Mouse (Mus musculus): Measurements from ENCODE around the gene Dtx2. TPM values are rescaled to one million over a fixed set of nuclear protein-coding genes. Genes with fewer than 3 reads are reported as not detected.

Gene Dtx2
- total RNA-seq, 1 experiment = 28.3 TPM

GRCm38 (mm10) chr5:136015586-136015985 lies 21.0 kb downstream of the Dtx2 start:
- no peak for DNase-seq (ENCODE audit: low read depth, low spot score)
- Histone ChIP-seq H3K27ac (ENCODE audit: insufficient read depth, low read depth, low read length, poor library complexity, severe bottlenecking) (no peak overlapping the region), H3K36me3 (ENCODE audit: control insufficient read depth, insufficient read depth, low read length, poor library complexity, severe bottlenecking) (peaks cover 12% of the 10 kb centered on the region), H3K4me3 (ENCODE audit: insufficient read depth in 1 of 2, low read depth in 1 of 2, low read length in 2 of 2, poor library complexity in 1 of 2, severe bottlenecking in 1 of 2) (no peak overlapping the region), H3K4me1 (ENCODE audit: control insufficient read depth in 2 of 2, insufficient read depth in 2 of 2, low read length in 2 of 2, poor library complexity in 1 of 2) (peaks cover 4 to 34% of the 10 kb centered on the region in 2 experiments; a peak in 2 of 4 replicates), H3K9ac (ENCODE audit: insufficient read depth, low read depth, low read length, poor library complexity, severe bottlenecking) (peak overlapping the region; percentile 24; the same call in 1 of the 2 replicates), H3K9me3 (ENCODE audit: control insufficient read depth, insufficient read depth, low read depth, low read length) (no peaks in the 10 kb centered on the region)
- in situ Hi-C loops (cut with MboI; ENCODE audit: low sequenced_read_pairs in 2 of 2, unreplicated experiment in 2 of 2) = no loop called here
- no peak for TF ChIP-seq ZC3H11A (IDR thresholded peaks at IDR 0.05; ENCODE audit: borderline replicate concordance, low read depth, low read length)
- TF ChIP-seq HCFC1 (IDR thresholded peaks at IDR 0.05; ENCODE audit: borderline replicate concordance, insufficient read depth, low read length) = no peak
- TF ChIP-seq ZNF384 (IDR thresholded peaks at IDR 0.05; ENCODE audit: low read depth, low read length) = no peak
- no peak for TF ChIP-seq MAFK (IDR thresholded peaks at IDR 0.05; ENCODE audit: insufficient read depth, low read depth, low read length)
- no peak for TF ChIP-seq CHD2 (IDR thresholded peaks at IDR 0.05; ENCODE audit: low read depth, low read length)

GRCm38 (mm10) chr5:136016014-136016876 lies 21.6 kb downstream of the Dtx2 start:
- Histone ChIP-seq H3K9me3 (ENCODE audit: control insufficient read depth, insufficient read depth, low read depth, low read length) (no peaks in the 10 kb centered on the region), H3K4me3 (ENCODE audit: insufficient read depth in 1 of 2, low read depth in 1 of 2, low read length in 2 of 2, poor library complexity in 1 of 2, severe bottlenecking in 1 of 2) (no peak overlapping the region), H3K27ac (ENCODE audit: insufficient read depth, low read depth, low read length, poor library complexity, severe bottlenecking) (no peak overlapping the region; the same call in 1 of the 2 replicates), H3K36me3 (ENCODE audit: control insufficient read depth, insufficient read depth, low read length, poor library complexity, severe bottlenecking) (peaks cover 11% of the 10 kb centered on the region), H3K9ac (ENCODE audit: insufficient read depth, low read depth, low read length, poor library complexity, severe bottlenecking) (peak overlapping the region; percentile 24; the same call in 1 of the 2 replicates), H3K4me1 (ENCODE audit: control insufficient read depth in 2 of 2, insufficient read depth in 2 of 2, low read length in 2 of 2, poor library complexity in 1 of 2) (peaks cover 4 to 34% of the 10 kb centered on the region in 2 experiments; a peak in 2 of 4 replicates)
- no peak for TF ChIP-seq ZC3H11A (IDR thresholded peaks at IDR 0.05; ENCODE audit: borderline replicate concordance, low read depth, low read length)
- no peak for TF ChIP-seq CHD2 (IDR thresholded peaks at IDR 0.05; ENCODE audit: low read depth, low read length)
- TF ChIP-seq HCFC1 (IDR thresholded peaks at IDR 0.05; ENCODE audit: borderline replicate concordance, insufficient read depth, low read length) = no peak
- DNase-seq (ENCODE audit: low read depth, low spot score) = no peak
- in situ Hi-C loops (cut with MboI; ENCODE audit: low sequenced_read_pairs in 2 of 2, unreplicated experiment in 2 of 2) = no loop called here

DNA sequence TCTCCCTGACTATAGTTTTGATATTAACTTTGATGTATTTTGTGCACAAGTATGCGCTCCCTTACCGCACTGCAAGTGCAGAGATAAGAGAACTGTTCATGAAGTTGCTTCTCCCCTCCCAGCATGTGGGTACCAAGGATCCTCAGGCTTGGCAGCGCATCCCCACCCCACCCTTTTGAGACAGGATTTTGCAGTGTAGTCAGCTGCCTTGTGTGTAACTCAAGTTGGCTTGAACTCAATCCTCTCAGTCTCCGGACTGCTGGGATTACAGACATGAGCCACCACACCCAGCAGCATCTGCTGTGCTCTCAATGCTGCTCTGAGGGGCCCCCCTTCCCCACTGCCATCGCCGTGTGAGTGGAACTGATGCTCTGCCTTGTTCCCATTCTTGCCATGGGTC lies 22.7 kb downstream of the Dtx2 start:
- H3K27ac ChIP-seq (ENCODE audit: insufficient read depth, low read depth, low read length, poor library complexity, severe bottlenecking) = no peak overlapping the region

DNA sequence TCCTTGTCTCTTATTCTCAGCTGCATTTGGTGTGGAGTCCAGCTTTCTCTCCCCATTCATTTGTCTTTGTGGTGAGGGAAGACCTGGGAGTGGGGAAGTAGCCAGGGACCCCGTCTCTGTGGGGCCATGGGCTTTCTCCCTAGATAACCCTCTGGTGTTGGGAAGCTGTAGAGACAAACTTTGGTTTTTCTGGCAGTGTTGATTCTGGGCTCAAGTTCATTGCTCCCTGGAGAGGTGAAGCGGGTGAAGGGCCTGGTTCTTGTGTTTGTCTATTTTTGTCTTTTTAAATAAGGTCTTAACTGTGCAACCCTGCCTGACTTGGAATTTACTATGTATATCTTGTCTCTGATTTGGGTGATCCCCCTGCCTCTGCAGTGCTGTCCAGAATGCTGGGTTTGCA lies 24.1 kb downstream of the Dtx2 start:
- in situ Hi-C loops (cut with MboI; ENCODE audit: low sequenced_read_pairs in 2 of 2, unreplicated experiment in 2 of 2) = no loop called here
- H3K9ac ChIP-seq (ENCODE audit: insufficient read depth, low read depth, low read length, poor library complexity, severe bottlenecking) = no peak overlapping the region
- no peak for TF ChIP-seq HCFC1 (IDR thresholded peaks at IDR 0.05; ENCODE audit: borderline replicate concordance, insufficient read depth, low read length)
- TF ChIP-seq ZNF384 (IDR thresholded peaks at IDR 0.05; ENCODE audit: low read depth, low read length) = no peak
- TF ChIP-seq ZC3H11A (IDR thresholded peaks at IDR 0.05; ENCODE audit: borderline replicate concordance, low read depth, low read length) = no peak
- no peak for TF ChIP-seq MAFK (IDR thresholded peaks at IDR 0.05; ENCODE audit: insufficient read depth, low read depth, low read length)
- TF ChIP-seq CHD2 (IDR thresholded peaks at IDR 0.05; ENCODE audit: low read depth, low read length) = no peak
- no peaks in the 10 kb centered on the region for H3K9me3 ChIP-seq (ENCODE audit: control insufficient read depth, insufficient read depth, low read depth, low read length)
- no peaks in the 10 kb centered on the region; the same call in 1 of the 2 replicates for H3K36me3 ChIP-seq (ENCODE audit: control insufficient read depth, insufficient read depth, low read length, poor library complexity, severe bottlenecking)
- no peak for DNase-seq (ENCODE audit: low read depth, low spot score)
- peaks cover 4 to 39% of the 10 kb centered on the region in 2 experiments; a peak in 2 of 4 replicates for H3K4me1 ChIP-seq (ENCODE audit: control insufficient read depth in 2 of 2, insufficient read depth in 2 of 2, low read length in 2 of 2, poor library complexity in 1 of 2)
- no peak overlapping the region; the same call in 1 of the 2 replicates for H3K27ac ChIP-seq (ENCODE audit: insufficient read depth, low read depth, low read length, poor library complexity, severe bottlenecking)
- no peak overlapping the region for H3K4me3 ChIP-seq (ENCODE audit: insufficient read depth in 1 of 2, low read depth in 1 of 2, low read length in 2 of 2, poor library complexity in 1 of 2, severe bottlenecking in 1 of 2)

More for the DNA sequence above, 22.7 kb downstream of the Dtx2 start:
- in situ Hi-C loops (cut with MboI; ENCODE audit: low sequenced_read_pairs in 2 of 2, unreplicated experiment in 2 of 2) = no loop called here
- no peaks in the 10 kb centered on the region for H3K9me3 ChIP-seq (ENCODE audit: control insufficient read depth, insufficient read depth, low read depth, low read length)
- DNase-seq (ENCODE audit: low read depth, low spot score) = no peak
- H3K36me3 ChIP-seq (ENCODE audit: control insufficient read depth, insufficient read depth, low read length, poor library complexity, severe bottlenecking) = peaks cover 3% of the 10 kb centered on the region
- TF ChIP-seq MAFK (IDR thresholded peaks at IDR 0.05; ENCODE audit: insufficient read depth, low read depth, low read length) = no peak
- no peak for TF ChIP-seq ZC3H11A (IDR thresholded peaks at IDR 0.05; ENCODE audit: borderline replicate concordance, low read depth, low read length)
- no peak for TF ChIP-seq CHD2 (IDR thresholded peaks at IDR 0.05; ENCODE audit: low read depth, low read length)
- TF ChIP-seq ZNF384 (IDR thresholded peaks at IDR 0.05; ENCODE audit: low read depth, low read length) = no peak
- no peak for TF ChIP-seq HCFC1 (IDR thresholded peaks at IDR 0.05; ENCODE audit: borderline replicate concordance, insufficient read depth, low read length)
- peaks cover 4 to 37% of the 10 kb centered on the region in 2 experiments; a peak in 2 of 4 replicates for H3K4me1 ChIP-seq (ENCODE audit: control insufficient read depth in 2 of 2, insufficient read depth in 2 of 2, low read length in 2 of 2, poor library complexity in 1 of 2)
- no peak overlapping the region for H3K9ac ChIP-seq (ENCODE audit: insufficient read depth, low read depth, low read length, poor library complexity, severe bottlenecking)
- no peak overlapping the region for H3K4me3 ChIP-seq (ENCODE audit: insufficient read depth in 1 of 2, low read depth in 1 of 2, low read length in 2 of 2, poor library complexity in 1 of 2, severe bottlenecking in 1 of 2)
